Mouse (Mus musculus): ENCODE data around the gene Wdhd1. TPM values are rescaled to one million over a fixed set of nuclear protein-coding genes. Genes with fewer than 3 reads are reported as not detected.

The Wdhd1 gene
- polyA plus RNA-seq, 1 experiment = 4.3 TPM

DNA sequence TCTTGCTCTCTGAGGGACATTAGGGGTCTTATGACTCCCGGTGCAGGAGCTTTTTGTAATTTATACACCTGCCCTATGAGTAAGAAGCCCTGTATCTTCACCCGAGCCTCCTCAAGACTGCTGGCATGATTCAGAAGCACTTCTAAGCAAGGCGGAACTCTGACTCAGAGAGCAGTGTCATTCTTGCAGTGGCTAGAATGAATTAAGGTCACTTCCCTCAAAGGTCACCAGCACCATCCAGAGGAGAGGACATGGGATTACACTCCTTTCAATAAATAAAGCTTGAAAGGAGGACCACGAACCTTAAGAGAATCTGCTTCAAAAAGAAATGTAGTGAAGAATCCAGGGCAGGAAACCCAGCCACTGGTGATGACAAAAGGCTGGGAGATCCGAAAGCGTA is 26.8 kb downstream of the Wdhd1 start:
- H3K4me3 ChIP-seq (ENCODE audit: control insufficient read depth, low read depth, low read length) = no peak overlapping the region
- H3K27ac ChIP-seq (ENCODE audit: control insufficient read depth, insufficient read depth, low read depth, low read length) = no peak overlapping the region
- TF ChIP-seq CTCF (IDR thresholded peaks at IDR 0.05; ENCODE audit: control insufficient read depth, insufficient read depth, insufficient replicate concordance, low read depth, low read length) = no peak
- TF ChIP-seq POLR2A (IDR thresholded peaks at IDR 0.05; ENCODE audit: control insufficient read depth, low read depth, low read length) = no peak
- H3K27me3 ChIP-seq (ENCODE audit: control insufficient read depth, insufficient read depth, low read length) = no peaks in the 10 kb centered on the region
- H3K36me3 ChIP-seq (ENCODE audit: control insufficient read depth, insufficient read depth, low read length) = no peaks in the 10 kb centered on the region; the same call in 1 of the 2 replicates
- H3K4me1 ChIP-seq (ENCODE audit: control insufficient read depth, insufficient read depth, low read length) = no peaks in the 10 kb centered on the region

DNA sequence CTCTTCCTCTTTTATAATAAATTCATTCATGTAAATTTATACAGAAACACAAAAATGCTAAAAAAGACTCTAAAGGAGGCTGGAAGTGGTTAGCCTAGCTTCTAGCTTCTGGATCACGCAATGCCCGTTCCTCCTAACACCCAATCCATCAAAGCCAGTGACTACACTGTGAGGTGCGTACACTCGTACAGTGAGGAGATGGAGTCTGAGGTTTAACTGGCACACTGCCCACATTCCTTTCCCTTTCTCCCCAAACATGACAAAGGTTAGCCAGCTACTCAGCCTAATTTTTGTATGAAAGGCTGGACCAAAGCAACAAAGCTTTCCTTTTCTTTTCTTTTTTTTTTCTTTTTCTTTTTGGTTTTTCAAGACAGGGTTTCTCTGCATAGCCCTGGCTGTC is 33.9 kb downstream of the Wdhd1 start:
- Histone ChIP-seq H3K27ac (ENCODE audit: control insufficient read depth, insufficient read depth, low read depth, low read length) (no peak overlapping the region), H3K4me1 (ENCODE audit: control insufficient read depth, insufficient read depth, low read length) (no peaks in the 10 kb centered on the region), H3K36me3 (ENCODE audit: control insufficient read depth, insufficient read depth, low read length) (no peaks in the 10 kb centered on the region; the same call in 1 of the 2 replicates), H3K4me3 (ENCODE audit: control insufficient read depth, low read depth, low read length) (no peak overlapping the region), H3K27me3 (ENCODE audit: control insufficient read depth, insufficient read depth, low read length) (no peaks in the 10 kb centered on the region)
- TF ChIP-seq CTCF (IDR thresholded peaks at IDR 0.05; ENCODE audit: control insufficient read depth, insufficient read depth, insufficient replicate concordance, low read depth, low read length) = no peak
- TF ChIP-seq POLR2A (IDR thresholded peaks at IDR 0.05; ENCODE audit: control insufficient read depth, low read depth, low read length) = no peak

DNA sequence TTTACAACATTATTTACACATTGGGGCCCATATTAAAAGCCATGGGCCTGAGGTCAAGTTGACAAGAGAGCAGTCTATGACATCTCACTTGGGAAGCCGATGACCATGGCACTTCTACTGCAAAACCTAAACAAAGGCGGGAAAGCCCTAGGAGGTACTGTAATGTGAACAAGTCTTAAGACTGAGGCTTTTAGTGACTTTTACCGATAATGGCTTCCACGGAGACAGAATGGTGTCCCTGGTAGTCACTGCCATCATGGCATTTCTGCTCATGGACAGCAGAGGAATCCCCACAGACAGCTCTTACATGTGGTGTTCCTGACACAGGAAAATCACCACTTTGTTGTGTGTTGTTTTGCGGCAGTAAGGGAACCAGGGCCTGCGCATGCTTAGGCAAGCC is 35.6 kb downstream of the Wdhd1 start:
- Histone ChIP-seq H3K27ac (ENCODE audit: control insufficient read depth, insufficient read depth, low read depth, low read length) (no peak overlapping the region), H3K4me1 (ENCODE audit: control insufficient read depth, insufficient read depth, low read length) (no peaks in the 10 kb centered on the region), H3K36me3 (ENCODE audit: control insufficient read depth, insufficient read depth, low read length) (no peaks in the 10 kb centered on the region; the same call in 1 of the 2 replicates), H3K27me3 (ENCODE audit: control insufficient read depth, insufficient read depth, low read length) (no peaks in the 10 kb centered on the region), H3K4me3 (ENCODE audit: control insufficient read depth, low read depth, low read length) (no peak overlapping the region)
- TF ChIP-seq POLR2A (IDR thresholded peaks at IDR 0.05; ENCODE audit: control insufficient read depth, low read depth, low read length) = no peak
- TF ChIP-seq CTCF (IDR thresholded peaks at IDR 0.05; ENCODE audit: control insufficient read depth, insufficient read depth, insufficient replicate concordance, low read depth, low read length) = no peak

DNA sequence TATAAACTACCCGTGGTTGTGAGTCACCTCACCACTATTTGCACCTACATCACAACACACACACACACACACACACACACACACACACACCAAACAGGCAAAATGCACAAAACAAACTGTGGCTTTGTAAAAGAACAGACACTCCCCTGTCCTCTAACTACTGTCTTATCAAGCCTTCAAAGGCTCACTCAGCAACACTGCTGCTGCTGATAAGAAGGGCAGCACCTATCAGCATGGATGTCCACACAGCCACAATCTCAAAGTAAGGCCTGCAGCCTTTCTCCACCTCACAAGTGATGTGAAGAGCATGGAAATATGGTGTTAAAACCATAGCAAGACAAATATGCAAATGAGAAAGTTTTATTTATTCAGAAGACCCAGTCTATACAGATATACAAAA is 36.1 kb downstream of the Wdhd1 start:
- no peaks in the 10 kb centered on the region for H3K4me1 ChIP-seq (ENCODE audit: control insufficient read depth, insufficient read depth, low read length)
- no peaks in the 10 kb centered on the region for H3K27me3 ChIP-seq (ENCODE audit: control insufficient read depth, insufficient read depth, low read length)
- H3K27ac ChIP-seq (ENCODE audit: control insufficient read depth, insufficient read depth, low read depth, low read length) = no peak overlapping the region
- TF ChIP-seq CTCF (IDR thresholded peaks at IDR 0.05; ENCODE audit: control insufficient read depth, insufficient read depth, insufficient replicate concordance, low read depth, low read length) (no peak), POLR2A (IDR thresholded peaks at IDR 0.05; ENCODE audit: control insufficient read depth, low read depth, low read length) (no peak)
- no peak overlapping the region for H3K4me3 ChIP-seq (ENCODE audit: control insufficient read depth, low read depth, low read length)
- H3K36me3 ChIP-seq (ENCODE audit: control insufficient read depth, insufficient read depth, low read length) = no peaks in the 10 kb centered on the region; the same call in 1 of the 2 replicates

DNA sequence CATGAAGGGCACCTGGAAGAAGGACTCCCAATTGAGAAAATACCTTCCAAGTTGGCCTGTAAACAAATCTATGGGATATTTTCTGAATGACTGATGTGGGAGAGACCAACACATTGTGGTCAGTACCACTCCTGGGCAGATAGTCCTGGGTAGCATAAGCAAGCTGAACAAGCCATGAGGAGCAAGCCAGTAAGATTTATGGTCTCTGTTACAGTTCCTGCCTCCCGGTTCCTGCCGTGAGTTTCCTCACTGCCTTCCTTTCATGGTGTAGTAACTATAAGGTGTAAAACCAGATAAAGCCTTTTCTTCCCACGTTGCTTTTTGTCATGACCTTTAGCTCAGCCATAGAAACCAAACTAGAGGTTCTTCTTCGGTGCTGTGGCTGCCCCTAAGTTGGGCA is 39.4 kb downstream of the Wdhd1 start:
- Histone ChIP-seq H3K36me3 (ENCODE audit: control insufficient read depth, insufficient read depth, low read length) (no peaks in the 10 kb centered on the region), H3K4me3 (ENCODE audit: control insufficient read depth, low read depth, low read length) (no peak overlapping the region), H3K27me3 (ENCODE audit: control insufficient read depth, insufficient read depth, low read length) (no peaks in the 10 kb centered on the region), H3K27ac (ENCODE audit: control insufficient read depth, insufficient read depth, low read depth, low read length) (no peak overlapping the region), H3K4me1 (ENCODE audit: control insufficient read depth, insufficient read depth, low read length) (no peaks in the 10 kb centered on the region)
- TF ChIP-seq POLR2A (IDR thresholded peaks at IDR 0.05; ENCODE audit: control insufficient read depth, low read depth, low read length) (no peak), CTCF (IDR thresholded peaks at IDR 0.05; ENCODE audit: control insufficient read depth, insufficient read depth, insufficient replicate concordance, low read depth, low read length) (no peak)

DNA sequence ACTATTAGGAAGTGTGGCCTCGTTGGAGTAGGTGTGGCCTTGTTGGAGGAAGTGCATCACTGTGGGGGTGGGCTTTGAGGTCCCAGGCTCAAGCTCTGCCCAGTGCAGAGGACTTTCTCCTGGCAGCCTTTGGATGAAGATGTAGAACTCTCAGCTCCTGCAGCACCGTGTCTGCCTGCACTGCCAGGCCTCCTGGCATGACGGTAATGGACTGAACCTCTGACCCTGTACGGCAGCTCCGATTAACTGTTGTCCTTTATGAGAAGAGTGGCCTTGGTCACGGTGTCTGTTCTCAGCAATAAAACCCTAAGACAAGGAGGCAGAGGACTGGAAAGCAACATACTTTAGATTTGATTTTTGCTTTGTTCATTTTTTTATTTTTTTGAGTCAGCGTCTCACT is 40.2 kb downstream of the Wdhd1 start:
- no peak for TF ChIP-seq POLR2A (IDR thresholded peaks at IDR 0.05; ENCODE audit: control insufficient read depth, low read depth, low read length)
- no peak for TF ChIP-seq CTCF (IDR thresholded peaks at IDR 0.05; ENCODE audit: control insufficient read depth, insufficient read depth, insufficient replicate concordance, low read depth, low read length)
- no peak overlapping the region for H3K27ac ChIP-seq (ENCODE audit: control insufficient read depth, insufficient read depth, low read depth, low read length)
- H3K4me3 ChIP-seq (ENCODE audit: control insufficient read depth, low read depth, low read length) = no peak overlapping the region
- no peaks in the 10 kb centered on the region for H3K4me1 ChIP-seq (ENCODE audit: control insufficient read depth, insufficient read depth, low read length)
- no peaks in the 10 kb centered on the region for H3K27me3 ChIP-seq (ENCODE audit: control insufficient read depth, insufficient read depth, low read length)
- no peaks in the 10 kb centered on the region for H3K36me3 ChIP-seq (ENCODE audit: control insufficient read depth, insufficient read depth, low read length)

DNA sequence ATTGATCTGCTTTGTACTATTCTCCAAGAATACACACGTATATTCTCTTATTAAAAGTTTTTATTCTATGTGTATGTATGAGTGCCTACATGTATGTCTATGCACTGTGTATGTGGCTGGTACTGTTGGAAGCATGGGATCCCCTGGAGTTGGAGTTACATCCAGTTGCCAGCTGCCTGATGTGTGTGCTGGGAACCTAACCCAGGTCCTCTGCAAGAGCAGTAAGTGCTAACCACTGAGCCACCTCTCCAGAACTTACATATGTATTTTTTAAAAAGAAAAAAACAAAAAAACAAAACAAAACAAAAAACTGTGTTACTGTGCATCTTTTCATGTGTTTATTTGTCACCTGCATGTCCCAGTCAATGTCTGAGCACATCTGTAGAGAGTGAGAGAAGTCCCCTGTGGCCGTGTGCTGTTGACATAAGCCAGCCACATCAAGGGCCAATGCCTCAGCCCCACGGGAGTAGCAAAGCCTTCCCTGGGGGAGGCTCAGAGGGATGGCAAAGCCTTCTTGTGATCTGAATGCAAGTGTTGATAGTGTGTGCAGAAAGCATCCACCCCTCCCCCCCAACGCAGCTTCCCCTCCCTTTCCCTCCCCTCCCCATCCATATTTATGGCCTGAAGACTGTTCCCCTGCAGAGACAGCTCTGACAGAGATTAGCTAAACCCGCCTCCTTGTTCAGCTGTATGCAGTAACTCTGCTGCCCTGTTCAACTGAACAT is 42.0 kb downstream of the Wdhd1 start:
- TF ChIP-seq CTCF (IDR thresholded peaks at IDR 0.05; ENCODE audit: control insufficient read depth, insufficient read depth, insufficient replicate concordance, low read depth, low read length) (no peak), POLR2A (IDR thresholded peaks at IDR 0.05; ENCODE audit: control insufficient read depth, low read depth, low read length) (no peak)
- H3K27me3 ChIP-seq (ENCODE audit: control insufficient read depth, insufficient read depth, low read length) = no peaks in the 10 kb centered on the region
- no peaks in the 10 kb centered on the region for H3K36me3 ChIP-seq (ENCODE audit: control insufficient read depth, insufficient read depth, low read length)
- no peaks in the 10 kb centered on the region for H3K4me1 ChIP-seq (ENCODE audit: control insufficient read depth, insufficient read depth, low read length)
- no peak overlapping the region for H3K4me3 ChIP-seq (ENCODE audit: control insufficient read depth, low read depth, low read length)
- H3K27ac ChIP-seq (ENCODE audit: control insufficient read depth, insufficient read depth, low read depth, low read length) = no peak overlapping the region

All from testis, adult 2 months (tissue).